Mouse (Mus musculus): ENCODE measurements around the gene Wwp2. TPM values are rescaled to one million over a fixed set of nuclear protein-coding genes. Genes with fewer than 3 reads are reported as not detected.

Wwp2 gene
- polyA plus RNA-seq, 1 experiment: 59.8 TPM

- Histone ChIP-seq H3K4me2 (ENCODE audit: low read depth) (peak overlapping the region; percentile 65), H3K36me3 (ENCODE audit: control insufficient read depth, insufficient read depth) (no peaks in the 10 kb centered on the region), H3ac (ENCODE audit: control insufficient read depth, insufficient read length) (no peak overlapping the region), H3K4me3 (no peak overlapping the region), H3K27me3 (ENCODE audit: control insufficient read depth, insufficient read depth, insufficient read length) (no peaks in the 10 kb centered on the region), H3K79me2 (ENCODE audit: control insufficient read depth, insufficient read depth) (no peaks in the 10 kb centered on the region)
- TF ChIP-seq CEBPB (IDR thresholded peaks at IDR 0.05; ENCODE audit: insufficient read depth, poor library complexity, severe bottlenecking) (no peak), MYOG (IDR thresholded peaks at IDR 0.05; ENCODE audit: control insufficient read depth in 1 of 3, insufficient read depth in 1 of 3, insufficient read length in 2 of 3, low read depth in 2 of 3) (no peak)
Measured at GRCm38 (mm10) chr8:107497708-107498107, 61.5 kb downstream of the Wwp2 start.

GRCm38 (mm10) chr8:107498390-107498789 lies 62.2 kb downstream of the Wwp2 start:
- no peaks in the 10 kb centered on the region for H3K79me2 ChIP-seq (ENCODE audit: control insufficient read depth, insufficient read depth)
- peak overlapping the region; percentile 46 for H3K4me2 ChIP-seq (ENCODE audit: low read depth)
- no peak overlapping the region for H3ac ChIP-seq (ENCODE audit: control insufficient read depth, insufficient read length)
- no peaks in the 10 kb centered on the region for H3K27me3 ChIP-seq (ENCODE audit: control insufficient read depth, insufficient read depth, insufficient read length)
- no peaks in the 10 kb centered on the region for H3K36me3 ChIP-seq (ENCODE audit: control insufficient read depth, insufficient read depth)
- no peak for TF ChIP-seq SRF (IDR thresholded peaks at IDR 0.05; ENCODE audit: control insufficient read depth, insufficient read length, low read depth)
- TF ChIP-seq MYOG (IDR thresholded peaks at IDR 0.05; ENCODE audit: control insufficient read depth in 1 of 3, insufficient read depth in 1 of 3, insufficient read length in 2 of 3, low read depth in 2 of 3): no peak
- TF ChIP-seq POLR2A (IDR thresholded peaks at IDR 0.05; ENCODE audit: insufficient read length, low read depth): no peak
- no peak for TF ChIP-seq TCF3 (IDR thresholded peaks at IDR 0.05; ENCODE audit: insufficient read length, low read depth)
- no peak for TF ChIP-seq MYOD1 (IDR thresholded peaks at IDR 0.05; ENCODE audit: control insufficient read depth in 1 of 3, insufficient read length in 2 of 3, low read depth in 2 of 3)
- no peak for TF ChIP-seq CEBPB (IDR thresholded peaks at IDR 0.05; ENCODE audit: insufficient read depth, poor library complexity, severe bottlenecking)
- no peak for TF ChIP-seq POLR2AphosphoS2 (IDR thresholded peaks at IDR 0.05; ENCODE audit: insufficient read length, low read depth)
- H3K4me3 ChIP-seq: no peak overlapping the region

GRCm38 (mm10) chr8:107498806-107499205 lies 62.6 kb downstream of the Wwp2 start:
- H3ac ChIP-seq (ENCODE audit: control insufficient read depth, insufficient read length): no peak overlapping the region
- peak overlapping the region; percentile 46 for H3K4me2 ChIP-seq (ENCODE audit: low read depth)
- no peak for TF ChIP-seq SRF (IDR thresholded peaks at IDR 0.05; ENCODE audit: control insufficient read depth, insufficient read length, low read depth)
- TF ChIP-seq TCF3 (IDR thresholded peaks at IDR 0.05; ENCODE audit: insufficient read length, low read depth): no peak
- TF ChIP-seq POLR2AphosphoS2 (IDR thresholded peaks at IDR 0.05; ENCODE audit: insufficient read length, low read depth): no peak
- no peak for TF ChIP-seq MYOD1 (IDR thresholded peaks at IDR 0.05; ENCODE audit: control insufficient read depth in 1 of 3, insufficient read length in 2 of 3, low read depth in 2 of 3)
- no peak for TF ChIP-seq USF1 (IDR thresholded peaks at IDR 0.05; ENCODE audit: low read depth)
- no peak for TF ChIP-seq REST (IDR thresholded peaks at IDR 0.05; ENCODE audit: insufficient read depth, insufficient read length)
- no peaks in the 10 kb centered on the region for H3K27me3 ChIP-seq (ENCODE audit: control insufficient read depth, insufficient read depth, insufficient read length)
- no peak overlapping the region for H3K4me3 ChIP-seq
- H3K36me3 ChIP-seq (ENCODE audit: control insufficient read depth, insufficient read depth): no peaks in the 10 kb centered on the region
- H3K79me2 ChIP-seq (ENCODE audit: control insufficient read depth, insufficient read depth): no peaks in the 10 kb centered on the region

- Histone ChIP-seq H3K4me3 (no peak overlapping the region), H3K4me2 (ENCODE audit: low read depth) (peak overlapping the region; percentile 46), H3K27me3 (ENCODE audit: control insufficient read depth, insufficient read depth, insufficient read length) (no peaks in the 10 kb centered on the region), H3ac (ENCODE audit: control insufficient read depth, insufficient read length) (no peak overlapping the region), H3K79me2 (ENCODE audit: control insufficient read depth, insufficient read depth) (no peaks in the 10 kb centered on the region), H3K36me3 (ENCODE audit: control insufficient read depth, insufficient read depth) (no peaks in the 10 kb centered on the region)
- TF ChIP-seq MAX (IDR thresholded peaks at IDR 0.05; ENCODE audit: low read depth) (no peak), MYOG (IDR thresholded peaks at IDR 0.05; ENCODE audit: control insufficient read depth in 1 of 3, insufficient read depth in 1 of 3, insufficient read length in 2 of 3, low read depth in 2 of 3) (no peak), TCF12 (IDR thresholded peaks at IDR 0.05; ENCODE audit: insufficient read depth, poor library complexity, severe bottlenecking) (no peak), SRF (IDR thresholded peaks at IDR 0.05; ENCODE audit: control insufficient read depth, insufficient read length, low read depth) (no peak)
Measured at GRCm38 (mm10) chr8:107499519-107499918, 63.4 kb downstream of the Wwp2 start.

GRCm38 (mm10) chr8:107502407-107502806 lies 66.2 kb downstream of the Wwp2 start:
- H3K36me3 ChIP-seq (ENCODE audit: control insufficient read depth, insufficient read depth): no peaks in the 10 kb centered on the region
- TF ChIP-seq TCF12 (IDR thresholded peaks at IDR 0.05; ENCODE audit: insufficient read depth, poor library complexity, severe bottlenecking) (no peak), CEBPB (IDR thresholded peaks at IDR 0.05; ENCODE audit: insufficient read depth, poor library complexity, severe bottlenecking) (peak; percentile 69; the same call in 1 of the 2 replicates)
- no peaks in the 10 kb centered on the region for H3K79me2 ChIP-seq (ENCODE audit: control insufficient read depth, insufficient read depth)
- no peak overlapping the region for H3K4me3 ChIP-seq
- no peak overlapping the region for H3ac ChIP-seq (ENCODE audit: control insufficient read depth, insufficient read length)
- peak overlapping the region; percentile 87 for H3K4me2 ChIP-seq (ENCODE audit: low read depth)
- no peaks in the 10 kb centered on the region for H3K27me3 ChIP-seq (ENCODE audit: control insufficient read depth, insufficient read depth, insufficient read length)

- no peak for TF ChIP-seq POLR2A (IDR thresholded peaks at IDR 0.05; ENCODE audit: insufficient read length, low read depth)
- no peak for TF ChIP-seq REST (IDR thresholded peaks at IDR 0.05; ENCODE audit: insufficient read depth, insufficient read length)
- TF ChIP-seq MYOG (IDR thresholded peaks at IDR 0.05; ENCODE audit: control insufficient read depth in 1 of 3, insufficient read depth in 1 of 3, insufficient read length in 2 of 3, low read depth in 2 of 3): peak in 1 of 3 experiments; percentile 29
- no peak for TF ChIP-seq TCF3 (IDR thresholded peaks at IDR 0.05; ENCODE audit: insufficient read length, low read depth)
- peak in 1 of 3 experiments; percentile 47 for TF ChIP-seq MYOD1 (IDR thresholded peaks at IDR 0.05; ENCODE audit: control insufficient read depth in 1 of 3, insufficient read length in 2 of 3, low read depth in 2 of 3)
- peak; percentile 63 for TF ChIP-seq CEBPB (IDR thresholded peaks at IDR 0.05; ENCODE audit: insufficient read depth, poor library complexity, severe bottlenecking)
- Histone ChIP-seq H3K27me3 (ENCODE audit: control insufficient read depth, insufficient read depth, insufficient read length) (no peaks in the 10 kb centered on the region), H3K36me3 (ENCODE audit: control insufficient read depth, insufficient read depth) (no peaks in the 10 kb centered on the region), H3K4me3 (peak overlapping the region; percentile 8), H3K4me2 (ENCODE audit: low read depth) (peak overlapping the region; percentile 87), H3K79me2 (ENCODE audit: control insufficient read depth, insufficient read depth) (no peaks in the 10 kb centered on the region), H3ac (ENCODE audit: control insufficient read depth, insufficient read length) (no peak overlapping the region)
Measured at GRCm38 (mm10) chr8:107502922-107503321, 66.8 kb downstream of the Wwp2 start.

All from myocyte (in vitro differentiated cells).